Mouse (Mus musculus) splenic B cell, adult 2 months (primary cell): Measurements from ENCODE around the gene Gnat2.

Experiments used
- DNase-seq: peaks from one replicate; pipeline ENCODE4 v3.0.0-alpha.2; 2011; ENCODE audit warnings: low read depth, low spot score
- H3K27me3 ChIP-seq: 2 replicates; pipeline ENCODE4 v1.6.1; 2012; ENCODE audit warnings: mild to moderate bottlenecking, low read length, moderate library complexity, mixed read lengths; ENCODE audit not compliant: control insufficient read depth, poor library complexity, insufficient read depth, severe bottlenecking
- H3K36me3 ChIP-seq: 2 replicates; pipeline ENCODE4 v1.6.1; 2012; ENCODE audit warnings: mild to moderate bottlenecking, low read length, moderate library complexity, mixed read lengths; ENCODE audit not compliant: control insufficient read depth, poor library complexity, insufficient read depth, severe bottlenecking

Gene Gnat2

DNA sequence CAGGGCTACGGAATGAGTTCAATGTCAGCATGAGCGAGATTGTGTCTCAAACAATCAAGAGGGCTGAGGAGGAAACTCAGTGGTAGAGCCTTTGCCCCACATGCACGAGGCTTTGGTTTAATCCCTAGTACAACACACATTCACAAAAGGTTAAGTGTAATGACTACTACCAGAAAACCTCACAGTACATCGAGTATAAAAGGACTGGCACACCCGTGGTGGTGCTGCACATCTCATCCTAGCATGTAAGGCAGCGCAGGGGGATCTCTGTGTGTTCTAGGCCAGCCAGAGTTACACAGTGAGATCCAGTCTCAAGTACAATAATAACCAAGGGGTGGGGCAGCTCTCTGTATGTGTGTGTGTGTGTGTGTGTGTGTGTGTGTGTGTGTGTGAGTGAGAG is 24.9 kb downstream of the Gnat2 start:
- Histone ChIP-seq H3K27me3 (no peaks in the 10 kb centered on the region), H3K36me3 (peaks cover 19% of the 10 kb centered on the region)
- DNase-seq = no peak

DNA sequence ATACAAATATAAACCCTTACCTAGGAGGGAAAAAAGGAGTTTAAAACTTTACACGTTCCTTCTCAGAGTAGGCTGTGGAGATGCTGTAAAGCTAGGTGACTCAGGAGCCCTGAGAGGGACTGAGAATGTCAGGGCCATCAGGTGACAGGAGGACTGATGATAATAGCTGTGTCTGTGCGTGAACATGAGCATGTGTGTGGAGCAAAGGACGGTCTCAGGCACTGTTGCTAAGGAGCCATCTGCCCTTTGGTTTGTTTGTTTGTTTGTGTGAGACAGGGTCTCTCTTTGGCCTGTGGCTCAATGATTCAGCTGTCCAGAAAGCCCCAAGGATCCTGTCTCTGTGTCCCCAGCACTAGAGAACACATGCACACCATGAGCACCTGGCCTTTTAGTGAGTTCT is 28.5 kb downstream of the Gnat2 start:
- Histone ChIP-seq H3K36me3 (peaks cover 12% of the 10 kb centered on the region), H3K27me3 (no peaks in the 10 kb centered on the region)
- DNase-seq = no peak

DNA sequence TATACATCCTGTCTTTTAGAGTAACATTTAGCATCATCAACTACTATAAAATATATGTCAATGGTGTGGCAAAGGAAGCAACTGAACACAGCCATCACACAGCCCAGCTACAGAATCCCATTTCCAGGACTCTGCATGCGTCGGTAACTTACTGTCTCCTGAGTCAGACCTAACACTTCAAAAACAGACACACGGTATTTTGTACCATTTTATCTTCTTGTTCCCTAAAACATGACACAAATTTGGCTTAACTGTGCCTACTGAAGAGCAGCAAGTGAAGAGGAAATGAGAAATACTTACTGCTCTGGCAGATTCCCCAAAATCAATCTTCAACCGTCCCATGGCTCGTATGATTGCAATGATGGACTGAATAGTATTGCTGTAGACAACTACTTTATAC is 30.7 kb downstream of the Gnat2 start:
- peaks cover 9% of the 10 kb centered on the region for H3K36me3 ChIP-seq
- DNase-seq = no peak
- H3K27me3 ChIP-seq = no peaks in the 10 kb centered on the region

DNA sequence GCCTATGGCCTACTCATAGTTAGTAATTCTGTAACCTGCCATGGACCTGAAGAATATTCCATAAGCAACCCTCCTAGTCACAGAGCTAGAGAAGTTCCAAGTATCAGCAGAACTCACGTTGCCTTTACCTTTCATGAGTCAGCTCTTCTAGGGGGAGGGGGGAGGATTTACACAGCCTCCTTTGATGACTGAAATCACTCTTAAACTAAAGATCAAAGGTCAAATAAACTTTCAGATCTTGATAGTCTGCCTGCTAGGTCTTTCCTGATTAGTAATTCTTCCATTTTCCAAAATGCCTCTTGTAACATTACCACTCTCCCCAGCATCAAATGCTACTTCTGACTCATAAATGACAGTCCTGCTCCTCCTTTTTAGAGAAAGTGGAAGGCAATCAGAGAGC is 31.5 kb downstream of the Gnat2 start:
- DNase-seq = no peak
- H3K36me3 ChIP-seq = peaks cover 5% of the 10 kb centered on the region
- H3K27me3 ChIP-seq = no peaks in the 10 kb centered on the region

DNA sequence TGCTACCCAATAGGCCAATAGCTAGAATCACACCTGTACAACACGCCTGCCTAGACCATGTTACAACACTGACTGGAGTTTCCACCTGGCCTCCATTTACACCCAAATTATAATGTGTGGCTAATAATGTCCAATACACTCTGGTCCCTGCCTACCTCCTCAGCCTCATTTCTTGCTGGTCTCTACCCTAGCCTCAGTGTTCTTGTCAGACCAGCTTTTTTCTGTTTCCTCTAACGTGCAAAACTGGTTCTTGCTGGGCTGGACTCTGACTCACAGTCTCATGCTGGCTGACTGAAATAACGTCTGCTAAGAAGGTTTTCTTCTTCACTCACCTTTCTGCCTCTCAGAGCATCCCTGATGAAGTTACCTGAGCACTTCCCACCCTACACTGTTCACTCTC is 33.7 kb downstream of the Gnat2 start:
- H3K36me3 ChIP-seq = peaks cover 1% of the 10 kb centered on the region
- H3K27me3 ChIP-seq = no peaks in the 10 kb centered on the region
- DNase-seq = no peak

DNA sequence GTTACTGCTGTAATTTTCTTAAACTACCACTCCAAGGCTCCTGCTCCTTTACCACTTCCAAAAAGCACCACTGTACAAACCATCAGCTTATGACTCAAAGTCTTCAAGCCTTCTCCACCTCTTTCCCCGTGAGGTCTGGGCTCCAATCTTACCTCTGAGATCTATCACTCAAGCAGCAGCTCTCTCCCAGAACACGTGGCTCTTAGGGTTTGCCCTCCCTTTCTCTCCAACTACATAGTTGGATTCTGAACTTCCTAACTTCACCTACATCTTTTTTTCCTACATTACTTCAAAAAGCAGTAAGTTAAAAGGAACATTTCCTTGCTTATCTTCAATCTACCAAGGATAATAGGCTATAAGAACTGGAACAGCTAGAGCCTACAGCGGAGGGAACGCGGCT is 35.9 kb downstream of the Gnat2 start:
- DNase-seq = no peak
- Histone ChIP-seq H3K27me3 (no peaks in the 10 kb centered on the region), H3K36me3 (no peaks in the 10 kb centered on the region)

DNA sequence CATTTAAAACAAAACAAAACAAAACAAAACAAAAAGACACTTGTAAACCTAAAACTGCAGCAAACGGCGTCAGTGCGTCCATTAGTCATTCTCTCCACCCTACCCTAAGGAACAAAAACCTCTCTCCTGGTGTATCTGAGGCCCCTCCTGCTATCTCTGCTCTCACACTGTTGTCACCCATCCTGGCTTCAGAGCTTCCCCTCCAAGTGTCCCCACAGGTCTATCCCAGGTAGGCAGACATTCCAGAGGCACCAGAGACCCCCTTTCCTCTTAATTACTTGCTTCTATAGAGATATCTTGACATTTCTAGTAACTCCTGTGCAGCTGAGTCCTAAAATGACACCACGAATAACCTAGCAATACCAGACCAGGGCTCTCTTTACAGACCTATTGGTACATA is 36.8 kb downstream of the Gnat2 start:
- H3K36me3 ChIP-seq = no peaks in the 10 kb centered on the region
- DNase-seq = no peak
- H3K27me3 ChIP-seq = no peaks in the 10 kb centered on the region

DNA sequence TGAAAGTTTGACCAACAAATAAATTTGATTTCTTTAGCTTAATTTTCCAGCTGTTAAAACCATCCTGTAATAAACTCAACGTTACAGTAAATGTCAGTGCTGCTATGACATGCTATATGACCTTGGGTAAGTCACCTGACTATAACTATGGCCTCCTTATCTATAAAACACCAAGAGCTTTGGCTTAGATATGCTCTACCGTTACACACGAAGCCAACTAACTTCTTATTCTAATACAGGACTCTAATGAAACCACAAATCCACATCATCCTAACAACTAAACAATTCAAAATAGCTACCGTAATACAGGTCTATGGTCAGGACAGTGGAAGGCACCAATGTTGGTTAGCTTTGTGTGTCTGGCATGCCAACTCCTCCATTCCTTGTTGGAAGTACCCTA is 37.2 kb downstream of the Gnat2 start:
- H3K36me3 ChIP-seq = no peaks in the 10 kb centered on the region
- no peaks in the 10 kb centered on the region for H3K27me3 ChIP-seq
- DNase-seq = no peak

DNA sequence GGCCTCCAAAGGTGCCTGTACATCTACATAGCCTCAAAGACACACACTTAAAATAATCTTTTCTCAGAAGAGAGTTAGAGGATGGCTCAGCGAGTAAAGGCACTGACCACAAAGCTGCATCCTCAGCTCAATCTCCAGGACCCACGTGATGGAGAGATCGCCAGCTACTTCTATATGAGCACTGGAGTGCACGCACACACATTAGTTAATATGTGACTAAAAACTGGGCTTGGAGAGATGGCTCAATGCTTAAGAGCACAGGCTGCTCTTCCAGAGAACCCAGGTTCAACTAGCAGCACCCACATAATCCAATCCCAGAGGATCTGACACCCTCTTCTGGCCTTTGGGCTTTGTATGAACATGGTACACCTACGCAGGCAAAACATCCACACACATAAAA is 38.6 kb downstream of the Gnat2 start:
- Histone ChIP-seq H3K36me3 (no peaks in the 10 kb centered on the region), H3K27me3 (no peaks in the 10 kb centered on the region)
- no peak for DNase-seq

DNA sequence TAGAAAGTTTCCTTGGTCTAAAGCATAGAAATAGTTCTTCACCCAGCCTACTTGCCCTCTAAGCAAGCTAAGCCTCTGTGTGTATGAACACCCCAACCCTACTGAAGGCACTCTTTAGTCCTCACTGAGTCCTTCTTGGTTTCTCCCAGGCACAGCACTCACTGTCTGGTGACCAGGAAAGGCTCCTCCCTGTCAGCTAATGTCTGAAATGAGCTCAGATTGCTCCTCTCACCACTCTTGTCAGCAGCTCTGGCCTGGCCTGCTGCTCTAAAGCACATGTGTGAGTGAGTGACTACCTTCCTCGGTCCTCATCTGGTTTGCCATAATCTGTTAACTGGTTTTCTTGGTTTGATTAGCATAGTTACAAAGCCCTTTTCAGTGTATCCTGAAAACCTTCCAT is 39.2 kb downstream of the Gnat2 start:
- Histone ChIP-seq H3K36me3 (no peaks in the 10 kb centered on the region), H3K27me3 (no peaks in the 10 kb centered on the region)
- no peak for DNase-seq

DNA sequence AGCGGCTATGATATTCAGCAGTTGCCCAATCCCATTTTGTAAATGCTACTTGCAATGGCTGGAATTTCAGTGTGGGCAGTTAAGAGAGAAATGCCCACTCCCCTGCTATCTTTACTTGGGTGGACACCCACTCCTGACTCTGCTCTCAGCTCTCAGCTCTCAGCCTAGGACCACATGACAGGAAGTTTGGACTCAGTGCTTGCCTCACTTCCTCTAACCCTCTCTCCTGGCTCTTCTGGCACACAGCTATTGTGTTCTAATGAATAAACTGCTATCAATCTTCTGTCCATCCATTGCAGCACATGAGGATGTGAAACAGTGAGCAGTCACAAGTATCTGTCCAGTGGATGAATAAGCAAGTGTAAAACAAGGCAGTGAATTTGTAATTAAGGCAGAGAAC is 39.9 kb downstream of the Gnat2 start:
- DNase-seq = peak; percentile 17
- Histone ChIP-seq H3K27me3 (no peaks in the 10 kb centered on the region), H3K36me3 (no peaks in the 10 kb centered on the region)

DNA sequence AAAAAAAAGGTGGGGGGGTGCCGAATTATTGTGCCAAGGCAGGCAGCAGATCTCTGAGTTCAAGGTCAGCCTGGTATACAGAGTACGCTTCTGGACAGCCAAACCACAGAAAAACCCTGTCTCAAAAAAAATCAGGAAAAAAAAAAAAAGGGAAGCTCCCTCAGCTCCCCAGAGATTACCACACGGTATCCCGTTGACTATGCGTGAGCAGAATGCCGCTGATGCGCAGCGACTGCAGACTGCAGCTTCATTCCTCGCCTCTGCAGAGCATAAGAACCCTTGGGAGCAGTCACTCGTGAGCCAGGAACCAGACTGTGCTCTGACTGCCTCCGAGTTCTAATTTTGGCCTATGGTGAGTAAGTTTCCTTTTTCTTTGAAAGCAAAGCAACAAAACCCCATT is 42.1 kb downstream of the Gnat2 start:
- H3K27me3 ChIP-seq = no peaks in the 10 kb centered on the region
- peak; percentile 35 for DNase-seq
- no peaks in the 10 kb centered on the region for H3K36me3 ChIP-seq

DNA sequence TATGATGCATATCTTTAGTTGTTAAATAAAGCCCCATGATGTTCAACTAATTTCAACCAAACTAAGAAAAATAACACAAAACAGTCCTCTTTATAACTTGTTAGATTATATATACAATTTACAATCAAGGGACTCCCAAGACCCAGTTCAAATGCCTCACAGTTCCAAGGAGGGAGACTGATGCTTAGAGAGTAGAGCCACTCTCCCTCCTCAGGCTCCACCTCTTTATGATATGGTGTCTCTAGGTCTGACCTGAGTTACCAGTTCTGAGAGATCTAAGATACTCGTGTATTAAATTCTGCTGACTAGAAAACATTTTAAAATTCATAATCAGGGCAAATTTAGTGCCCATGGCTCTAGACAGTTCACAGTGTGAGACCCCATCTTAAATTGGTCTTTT is 46.5 kb downstream of the Gnat2 start:
- DNase-seq = no peak
- no peaks in the 10 kb centered on the region for H3K36me3 ChIP-seq
- no peaks in the 10 kb centered on the region for H3K27me3 ChIP-seq

DNA sequence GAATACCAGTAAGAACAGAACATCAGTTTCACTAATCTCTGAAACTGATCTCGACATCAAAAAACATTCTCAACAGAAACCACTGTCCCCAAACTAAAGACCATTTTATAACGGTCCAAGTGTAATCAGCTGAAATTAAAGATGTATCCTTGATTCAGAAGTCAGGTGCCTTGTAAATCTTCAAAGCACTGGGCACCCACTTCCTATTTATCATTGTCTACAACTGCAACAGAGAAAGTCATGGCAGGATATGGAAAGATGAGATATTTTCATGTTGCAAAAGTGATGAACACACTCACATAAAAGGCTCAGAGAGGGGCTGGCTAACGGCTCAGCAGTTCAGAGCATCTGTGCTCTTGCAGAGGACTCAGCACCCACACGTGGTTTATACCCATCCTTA is 48.2 kb downstream of the Gnat2 start:
- no peaks in the 10 kb centered on the region for H3K36me3 ChIP-seq
- DNase-seq = no peak
- no peaks in the 10 kb centered on the region for H3K27me3 ChIP-seq

DNA sequence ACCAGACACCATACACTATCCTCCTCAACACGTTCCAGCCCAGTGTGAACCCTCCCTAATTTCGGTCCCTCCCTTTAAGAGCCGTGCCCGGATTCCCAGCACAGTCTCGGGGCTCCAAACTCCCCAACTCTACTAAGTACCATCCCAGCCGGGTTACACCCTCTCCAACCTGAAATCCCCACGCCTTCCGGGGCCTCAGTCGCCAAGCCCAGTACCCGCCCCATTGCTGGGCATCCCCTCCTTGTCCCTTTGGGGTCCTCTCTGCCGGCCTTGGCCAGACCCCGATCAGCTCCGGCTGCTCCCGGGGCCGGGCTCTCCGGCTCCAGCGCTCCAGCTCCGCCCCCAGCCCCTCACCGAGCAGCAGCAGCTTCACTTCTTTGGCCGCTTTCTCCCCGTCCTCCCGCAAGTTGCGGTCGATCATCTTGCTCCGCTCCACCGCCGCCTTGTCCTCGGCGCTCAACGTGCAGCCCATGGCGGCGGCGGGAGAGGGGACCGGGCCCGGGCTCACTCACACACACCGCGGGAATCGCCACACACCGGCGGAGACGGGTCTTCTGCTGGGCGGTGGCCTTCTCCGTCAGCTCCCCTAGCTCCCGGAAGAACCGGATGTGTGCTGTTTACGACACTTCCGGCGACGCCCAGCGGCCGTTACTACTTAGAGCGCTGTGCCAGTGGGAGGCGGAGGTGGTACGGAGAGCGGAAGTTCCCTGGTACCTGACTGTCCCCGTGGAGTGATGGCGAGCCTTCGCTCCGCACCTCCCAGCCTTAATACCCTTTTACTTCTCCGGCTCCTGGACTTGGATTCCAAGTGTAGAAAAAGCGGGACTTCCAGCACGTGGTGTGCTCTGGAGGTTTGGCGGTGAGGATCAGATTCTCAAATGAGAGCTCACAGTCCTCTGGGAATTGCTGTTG is 53.2 kb downstream of the Gnat2 start, which contains the start of gene Gnai3:
TSS of gene Gnai3 (minus strand) at position 613 of the 912 bp plus-strand sequence.
- peak; percentile 95 for DNase-seq
- no peaks in the 10 kb centered on the region for H3K27me3 ChIP-seq

DNA sequence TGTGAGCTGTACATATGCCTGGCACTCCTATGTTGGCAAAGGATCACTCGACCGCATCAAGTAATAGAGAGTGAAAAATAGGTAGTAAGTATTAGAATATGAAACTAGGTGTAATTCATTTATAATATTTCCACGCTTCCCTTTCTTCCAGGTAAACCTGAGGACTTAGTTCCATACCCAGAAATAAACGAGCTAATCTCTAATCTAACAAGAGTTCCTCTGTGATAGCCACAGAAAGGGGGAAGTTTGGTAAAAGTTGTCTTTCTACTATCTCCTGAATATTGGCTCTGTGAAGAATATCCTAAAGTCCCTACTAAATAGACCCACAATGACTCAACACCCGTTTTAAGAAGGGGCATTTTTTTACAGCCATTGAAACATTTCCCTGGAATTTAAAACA is 54.1 kb downstream of the Gnat2 start:
- H3K36me3 ChIP-seq = no peaks in the 10 kb centered on the region
- no peaks in the 10 kb centered on the region for H3K27me3 ChIP-seq
- DNase-seq = no peak

More for the DNA sequence above, 53.2 kb downstream of the Gnat2 start, which contains the start of gene Gnai3:
- H3K36me3 ChIP-seq = no peaks in the 10 kb centered on the region
